Mouse (Mus musculus) liver, embryonic 14 days (tissue): ENCODE measurements around the gene D16Ertd472e. TPM values are rescaled to one million over a fixed set of nuclear protein-coding genes. Genes with fewer than 3 reads are reported as not detected.

Experiments used
- polyA plus RNA-seq: library from polyadenylated mRNA; depleted of rRNA; stranded (reverse); fragments of >200 nt; gene quantifications from 2 replicates; pipeline ENCODE4 v1.2.3, GENCODE M21; 2012; rRNA removed

D16Ertd472e gene
- polyA plus RNA-seq: 2.3 and 2.4 TPM in 2 replicates

DNA sequence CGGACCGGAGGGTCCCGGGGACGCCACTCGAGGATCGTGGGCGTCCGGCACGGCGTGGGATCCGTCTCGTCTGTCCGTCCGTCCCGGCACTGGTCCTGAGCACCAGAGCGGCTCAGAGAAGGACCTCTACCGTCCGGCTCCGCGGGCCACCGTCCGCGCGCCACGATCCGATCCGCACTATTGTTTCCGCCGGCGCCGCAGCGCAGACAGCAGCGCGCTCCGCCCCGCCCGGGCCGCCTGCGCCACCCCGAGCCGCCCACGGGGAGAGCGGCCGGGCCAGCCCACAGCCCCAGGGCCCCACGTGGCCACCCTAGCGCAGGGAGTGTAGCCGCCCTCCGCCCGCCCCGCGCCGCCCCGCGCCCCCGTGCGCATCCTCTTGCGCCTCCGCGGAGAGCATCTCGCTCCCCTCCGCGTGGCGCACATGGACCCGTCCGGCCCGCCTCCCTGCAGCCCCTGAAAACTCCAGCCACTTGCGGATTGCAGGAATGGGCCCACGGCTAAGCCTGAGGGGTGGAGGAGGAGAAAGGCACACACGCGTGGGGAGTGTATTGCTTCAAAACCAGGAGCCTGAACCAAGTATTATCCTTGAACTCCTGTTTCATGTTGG lies at the start of gene D16Ertd472e:
TSS of gene D16Ertd472e (minus strand) at position 231 of the 607 bp plus-strand sequence.

Other genes starting within 250 kb of the D16Ertd472e start
- gene Btg3, start 199.5 kb downstream of the D16Ertd472e start, polyA plus RNA-seq: 5.9 and 7.8 TPM in 2 replicates